In genomic region chr19:5294972-5295735, GRCm38 (mm10) we compare ENCODE assay signal across 7 mouse cellular contexts. TPM values are rescaled to one million over a fixed set of nuclear protein-coding genes. Genes with fewer than 3 reads are reported as not detected.
A peak's percentile ranks its signal among the peaks of the same experiment; 100 is the strongest.
DNase-seq lines count a peak whose midpoint lies in the region; ATAC-seq and TF ChIP-seq lines count a peak whose summit lies in the region.

TSS of gene Sf3b2 (minus strand) at chr19:5295455.

- peaks cover 50% of the 10 kb centered on the region for H3K4me1 ChIP-seq in embryonic facial prominence, embryonic 10.5 days
- H3K4me1 ChIP-seq in intestine, postnatal 0 days (replicated peaks; ENCODE audit: control insufficient read depth, insufficient read depth, low read length) = peaks cover 5% of the 10 kb centered on the region; the same call in 1 of the 2 replicates
- peaks cover 39% of the 10 kb centered on the region for H3K4me1 ChIP-seq in midbrain, embryonic 12.5 days
- H3K4me1 ChIP-seq in small intestine, adult 2 months (ENCODE audit: control insufficient read depth, insufficient read depth, insufficient read length, low read length) = peaks cover 6% of the 10 kb centered on the region; the same call in 1 of the 2 replicates

- TF ChIP-seq POLR2A in small intestine, adult 2 months (IDR thresholded peaks at IDR 0.05; ENCODE audit: low read depth, low read length) = peak; percentile 78

- H3K36me3 ChIP-seq in embryonic facial prominence, embryonic 10.5 days (replicated peaks) = peaks cover 41% of the 10 kb centered on the region
- peaks cover 28% of the 10 kb centered on the region for H3K36me3 ChIP-seq in intestine, postnatal 0 days (ENCODE audit: control insufficient read depth, insufficient read depth)
- peaks cover 31% of the 10 kb centered on the region for H3K36me3 ChIP-seq in midbrain, embryonic 12.5 days
- H3K36me3 ChIP-seq in small intestine, adult 2 months (ENCODE audit: control insufficient read depth, insufficient read depth, low read length) = peaks cover 24% of the 10 kb centered on the region

- TF ChIP-seq CTCF in intestine, postnatal 0 days (IDR thresholded peaks at IDR 0.05; ENCODE audit: low read depth) = peak; percentile 91
- TF ChIP-seq CTCF in small intestine, adult 2 months (IDR thresholded peaks at IDR 0.05; ENCODE audit: extremely low read depth, insufficient read length, insufficient replicate concordance, low read depth, low read length) = peak; percentile 86

- ATAC-seq in intestine, postnatal 0 days = peak; percentile 98
- ATAC-seq in midbrain, embryonic 12.5 days (ENCODE audit: low FRiP score, low read depth) = peak; percentile 93

- DNase-seq in adrenal gland, postnatal 10 days = peak; percentile 99
- peak; percentile 98 for DNase-seq in embryonic facial prominence, embryonic 10.5 days (ENCODE audit: low spot score)
- peak; percentile 89 for DNase-seq in gonadal fat pad, adult 2 months (ENCODE audit: low read depth)
- DNase-seq in left cerebral cortex, postnatal 4 days = peak; percentile 99

- peak within 1 kb of the TSS; percentile 85 for H3K4me2 ChIP-seq in intestine, postnatal 0 days (replicated peaks; ENCODE audit: low read depth)
- H3K4me2 ChIP-seq in midbrain, embryonic 12.5 days (replicated peaks) = peak within 1 kb of the TSS; percentile 91

- 0 out of 2 replicates have a peak, but pooled peaks cover 2% of the 10 kb centered on the region for H3K27me3 ChIP-seq in embryonic facial prominence, embryonic 10.5 days (replicated peaks; ENCODE audit: low read depth, poor library complexity, severe bottlenecking)
- H3K27me3 ChIP-seq in intestine, postnatal 0 days (replicated peaks; ENCODE audit: control insufficient read depth, insufficient read depth, low read length) = no peaks in the 10 kb centered on the region
- H3K27me3 ChIP-seq in midbrain, embryonic 12.5 days = no peaks in the 10 kb centered on the region
- H3K27me3 ChIP-seq in small intestine, adult 2 months (ENCODE audit: control insufficient read depth, insufficient read depth, low read length) = no peaks in the 10 kb centered on the region

- H3K27ac ChIP-seq in embryonic facial prominence, embryonic 10.5 days (replicated peaks) = peak within 1 kb of the TSS; percentile 96
- H3K27ac ChIP-seq in intestine, postnatal 0 days (ENCODE audit: low read depth, low read length) = peak within 1 kb of the TSS; percentile 72
- H3K27ac ChIP-seq in midbrain, embryonic 12.5 days (replicated peaks) = peak within 1 kb of the TSS; percentile 89
- H3K27ac ChIP-seq in small intestine, adult 2 months (ENCODE audit: insufficient read depth, low read depth, low read length) = peak within 1 kb of the TSS; percentile 42; the same call in 1 of the 2 replicates

- intact Hi-C loops in left cerebral cortex, postnatal 4 days (cut with DNase I) = no loop called here

- no peaks in the 10 kb centered on the region for H3K9me3 ChIP-seq in embryonic facial prominence, embryonic 10.5 days
- no peaks in the 10 kb centered on the region for H3K9me3 ChIP-seq in intestine, postnatal 0 days (ENCODE audit: control insufficient read depth)
- no peaks in the 10 kb centered on the region for H3K9me3 ChIP-seq in midbrain, embryonic 12.5 days

- WGBS in embryonic facial prominence, embryonic 10.5 days = under 1% methylated on average over 46 of the region's 46 CpGs
- WGBS in intestine, postnatal 0 days = under 1% methylated on average over 46 of the region's 46 CpGs
- WGBS in midbrain, embryonic 12.5 days = under 1% methylated on average over 46 of the region's 46 CpGs
- WGBS in small intestine, adult 2 months = under 1% methylated on average over 46 of the region's 46 CpGs

- peak within 1 kb of the TSS; percentile 86 for H3K4me3 ChIP-seq in embryonic facial prominence, embryonic 10.5 days
- peak within 1 kb of the TSS; percentile 97 for H3K4me3 ChIP-seq in intestine, postnatal 0 days (ENCODE audit: low read depth, low read length)
- peak within 1 kb of the TSS; percentile 88 for H3K4me3 ChIP-seq in midbrain, embryonic 12.5 days
- H3K4me3 ChIP-seq in small intestine, adult 2 months (ENCODE audit: low read depth, low read length) = peak within 1 kb of the TSS; percentile 91

- H3K9ac ChIP-seq in intestine, postnatal 0 days (ENCODE audit: low read depth, low read length) = peak within 1 kb of the TSS; percentile 63
- peak within 1 kb of the TSS; percentile 85 for H3K9ac ChIP-seq in midbrain, embryonic 12.5 days (replicated peaks)

RNA-seq across cellular contexts. Expression of gene Sf3b2, which starts in this region (rescaled TPM):
- total RNA-seq in adrenal gland, postnatal 10 days (2021) = 100 to 1,000 TPM; 149 to 167 TPM
- 456 and 467 TPM in 2 replicates for polyA plus RNA-seq in embryonic facial prominence, embryonic 10.5 days (2016; fragmentation: Nextera tagmentation; extraction: Ambion mirVana)
- polyA plus RNA-seq in gonadal fat pad, adult 2 months (2012; rRNA removed) = 61.2 and 82.0 TPM in 2 replicates
- 160 and 172 TPM in 2 replicates for polyA plus RNA-seq in intestine, postnatal 0 days (2015; fragmentation: Nextera tagmentation; extraction: Ambion mirVana)
- 100 to 1,000 TPM; 188 to 203 TPM for total RNA-seq in left cerebral cortex, postnatal 4 days (2021)
- polyA plus RNA-seq in midbrain, embryonic 12.5 days (2016; fragmentation: Nextera tagmentation; extraction: Ambion mirVana) = 411 and 418 TPM in 2 replicates
- polyA plus RNA-seq in small intestine, adult 2 months (2012; rRNA removed) = 37.2 and 66.7 TPM in 2 replicates

Comparison
In these comparisons a context has a peak if more than half of its experiments do, and no peak if none do; other contexts are left out.
1. Peak in every context shown above with its lines: DNase-seq, ATAC-seq, H3K4me3 ChIP-seq and H3K27ac ChIP-seq.
2. H3K27ac ChIP-seq: peak in every context shown above with its lines; median percentile 96 in embryonic facial prominence, embryonic 10.5 days; 89 in midbrain, embryonic 12.5 days; 72 in intestine, postnatal 0 days; 42 in small intestine, adult 2 months.